Mouse (Mus musculus): ENCODE results near the gene Mblac2.

DNA sequence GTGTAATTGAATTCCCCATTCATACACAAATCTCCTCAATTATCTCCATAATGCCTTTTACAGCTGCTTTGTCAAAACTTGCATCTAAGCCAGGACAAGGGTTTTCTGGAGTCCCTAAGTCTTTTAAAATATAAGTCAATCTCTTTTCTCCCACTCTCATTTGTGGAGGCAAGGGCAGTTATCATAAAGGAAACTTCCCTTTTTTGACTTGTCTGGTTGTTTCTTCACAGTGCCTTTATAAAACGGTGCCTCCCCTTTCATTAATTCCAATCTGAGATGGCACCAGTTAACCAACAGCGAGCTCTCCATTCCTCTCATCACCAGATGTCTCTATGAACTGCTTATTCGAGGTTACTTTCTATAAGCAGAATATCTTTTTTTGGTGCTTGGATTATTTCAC lies 65.1 kb downstream of the Mblac2 start:
- TF ChIP-seq CTCF (conservative IDR thresholded peaks at IDR 0.05 in 1 of 2, IDR thresholded peaks at IDR 0.05 in 1 of 2; ENCODE audit: low read depth in 2 of 2, low read length in 2 of 2), result no peak
- no peak for TF ChIP-seq NRF1 (IDR thresholded peaks at IDR 0.05; ENCODE audit: low read depth, low read length)
- no peak for TF ChIP-seq POLR2A (IDR thresholded peaks at IDR 0.05; ENCODE audit: low read depth, low read length)
- TF ChIP-seq MEF2A (IDR thresholded peaks at IDR 0.05; ENCODE audit: borderline replicate concordance, low read depth, low read length), result no peak
- no peak for TF ChIP-seq ELF1 (IDR thresholded peaks at IDR 0.05; ENCODE audit: low read depth, low read length)
- no peak for TF ChIP-seq EP300 (IDR thresholded peaks at IDR 0.05; ENCODE audit: low read length)
- TF ChIP-seq BHLHE40 (IDR thresholded peaks at IDR 0.05; ENCODE audit: low read depth, low read length), result no peak
- TF ChIP-seq SIN3A (IDR thresholded peaks at IDR 0.05; ENCODE audit: low read length), result no peak
- TF ChIP-seq ZC3H11A (IDR thresholded peaks at IDR 0.05; ENCODE audit: low read depth, low read length), result no peak
